Mouse (Mus musculus): ENCODE measurements around the gene Tcam1. TPM values are rescaled to one million over a fixed set of nuclear protein-coding genes. Genes with fewer than 3 reads are reported as not detected.
"Not testable (repeated sequence)": the region's sequence is repeated elsewhere in the genome, so short reads cannot be mapped to it uniquely, and the experiment has no call there.

Gene Tcam1
- 0.09 TPM in 1 of 2 replicates, not detected in the other for polyA plus RNA-seq (2015; fragmentation: Nextera tagmentation; extraction: Ambion mirVana)

DNA sequence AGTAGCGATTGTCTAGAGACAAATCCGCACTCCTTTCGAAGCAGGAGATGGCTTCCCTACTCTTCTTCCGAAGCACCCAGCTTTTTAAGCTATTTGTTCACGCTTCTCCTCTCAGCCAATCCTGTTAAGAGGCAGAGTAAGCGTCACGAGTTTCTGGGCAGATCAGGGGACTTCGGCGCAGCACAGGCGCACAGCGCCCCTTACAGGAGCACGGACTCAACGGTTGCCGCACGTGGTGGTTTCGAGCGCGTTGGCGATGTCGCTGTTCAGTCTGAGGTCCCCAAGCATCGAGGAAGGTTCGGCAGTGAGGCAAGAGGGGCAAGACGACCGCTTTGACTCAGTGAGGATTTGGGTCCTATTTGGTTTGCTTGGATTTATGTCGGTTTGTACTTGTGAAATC lies at the start of gene Tcam1:
Gene Tcam1, plus strand, starts transcription at position 219 of the 400 bp plus-strand sequence.
- H3K4me2 ChIP-seq (replicated peaks; ENCODE audit: low read depth): peak within 1 kb of the TSS; percentile 51
- no peak within 1 kb of the TSS for H3K27ac ChIP-seq (ENCODE audit: low read depth, low read length)
- WGBS: 5% methylated on average over 25 of the region's 25 CpGs
- ATAC-seq: peak; percentile 35; the same call in 1 of the 2 replicates
- TF ChIP-seq CTCF (IDR thresholded peaks at IDR 0.05; ENCODE audit: low read depth): peak; percentile 99
- H3K4me1 ChIP-seq (replicated peaks; ENCODE audit: control insufficient read depth, insufficient read depth, low read length): peaks cover 10% of the 10 kb centered on the region
- no peaks in the 10 kb centered on the region for H3K9me3 ChIP-seq (ENCODE audit: control insufficient read depth)
- H3K4me3 ChIP-seq (ENCODE audit: low read depth, low read length): no peak within 1 kb of the TSS
- H3K9ac ChIP-seq (ENCODE audit: low read depth, low read length): no peak within 1 kb of the TSS
- H3K27me3 ChIP-seq (replicated peaks; ENCODE audit: control insufficient read depth, insufficient read depth, low read length): no peaks in the 10 kb centered on the region
- H3K36me3 ChIP-seq (ENCODE audit: control insufficient read depth, insufficient read depth): no peaks in the 10 kb centered on the region

DNA sequence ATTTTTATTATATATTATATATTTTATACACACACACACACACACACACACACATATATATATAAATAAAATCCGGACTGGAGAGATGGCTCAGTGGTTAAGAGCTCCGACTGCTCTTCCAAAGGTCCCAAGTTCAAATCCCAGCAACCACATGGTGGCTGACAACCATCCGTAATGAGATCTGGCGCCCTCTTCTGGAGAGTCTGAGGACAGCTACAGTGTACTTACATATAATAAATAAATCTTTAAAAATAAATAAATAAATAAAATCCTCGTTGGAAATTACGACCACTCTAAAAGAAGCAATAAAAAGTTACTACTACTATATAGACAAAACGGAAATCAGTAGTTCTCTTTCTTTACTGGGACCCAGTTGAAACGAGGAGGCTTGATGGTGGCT lies 42.5 kb upstream of the Tcam1 start:
- not testable (repeated sequence) for H3K27ac ChIP-seq (ENCODE audit: low read depth, low read length); H3K4me2 ChIP-seq (replicated peaks; ENCODE audit: low read depth); ATAC-seq; H3K27me3 ChIP-seq (replicated peaks; ENCODE audit: control insufficient read depth, insufficient read depth, low read length); H3K4me1 ChIP-seq (replicated peaks; ENCODE audit: control insufficient read depth, insufficient read depth, low read length); H3K9ac ChIP-seq (ENCODE audit: low read depth, low read length); H3K9me3 ChIP-seq (ENCODE audit: control insufficient read depth); H3K4me3 ChIP-seq (ENCODE audit: low read depth, low read length)
- H3K36me3 ChIP-seq (ENCODE audit: control insufficient read depth, insufficient read depth): peaks cover 52% of the 10 kb centered on the region
- peak; percentile 38 for TF ChIP-seq CTCF (IDR thresholded peaks at IDR 0.05; ENCODE audit: low read depth)
- 72% methylated on average over 8 of the region's 8 CpGs for WGBS

DNA sequence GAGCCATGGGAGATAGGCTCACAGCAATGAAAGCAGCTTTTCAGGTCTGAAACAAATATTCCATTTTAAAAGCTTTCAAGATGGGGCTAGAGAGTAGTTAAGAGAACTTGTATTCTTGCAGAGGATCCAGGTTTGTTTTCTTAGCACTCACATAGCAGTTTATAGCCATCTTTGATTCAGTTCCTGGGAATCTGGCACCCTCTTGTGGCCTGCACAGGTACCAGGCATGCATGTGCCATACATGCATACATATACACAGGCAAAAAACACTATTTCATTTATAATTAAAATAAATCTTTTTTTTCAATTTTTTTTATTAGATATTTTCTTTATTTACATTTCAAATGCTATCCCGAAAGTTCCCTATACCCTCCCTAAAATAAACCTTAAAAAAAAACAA lies 29.6 kb upstream of the Tcam1 start:
- WGBS: 96% methylated on average over 1 of the region's 1 CpGs
- Histone ChIP-seq H3K9me3 (ENCODE audit: control insufficient read depth) (0 out of 2 replicates have a peak, but pooled peaks cover 4% of the 10 kb centered on the region), H3K4me2 (replicated peaks; ENCODE audit: low read depth) (no peak overlapping the region), H3K36me3 (ENCODE audit: control insufficient read depth, insufficient read depth) (peaks cover 96% of the 10 kb centered on the region), H3K4me3 (ENCODE audit: low read depth, low read length) (no peak overlapping the region), H3K27me3 (replicated peaks; ENCODE audit: control insufficient read depth, insufficient read depth, low read length) (no peaks in the 10 kb centered on the region), H3K27ac (ENCODE audit: low read depth, low read length) (no peak overlapping the region; the same call in 1 of the 2 replicates), H3K9ac (ENCODE audit: low read depth, low read length) (no peak overlapping the region), H3K4me1 (replicated peaks; ENCODE audit: control insufficient read depth, insufficient read depth, low read length) (no peaks in the 10 kb centered on the region)
- no peak for ATAC-seq
- TF ChIP-seq CTCF (IDR thresholded peaks at IDR 0.05; ENCODE audit: low read depth): peak; percentile 56

DNA sequence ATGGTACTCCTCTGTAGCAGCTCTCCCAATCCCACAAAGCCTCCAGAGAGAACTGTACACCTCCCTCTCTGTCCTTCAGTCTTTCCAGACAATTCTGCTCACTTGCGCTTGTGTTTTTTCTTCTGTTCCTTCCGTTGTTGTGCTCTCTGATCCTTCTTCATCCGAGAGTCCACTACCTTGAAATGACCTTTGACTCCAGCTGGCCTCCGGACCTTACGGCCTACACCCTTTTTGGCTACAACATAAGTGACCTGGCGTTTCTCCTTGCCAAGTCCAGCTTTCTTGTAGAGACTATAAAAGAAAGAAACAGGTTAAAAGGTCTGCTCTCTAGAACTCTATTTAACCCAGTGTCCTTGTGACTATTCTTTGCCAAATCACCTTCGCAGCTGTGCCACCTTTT lies 27.1 kb upstream of the Tcam1 start:
- Histone ChIP-seq H3K27ac (ENCODE audit: low read depth, low read length) (no peak overlapping the region), H3K4me2 (replicated peaks; ENCODE audit: low read depth) (no peak overlapping the region), H3K4me1 (replicated peaks; ENCODE audit: control insufficient read depth, insufficient read depth, low read length) (no peaks in the 10 kb centered on the region), H3K27me3 (replicated peaks; ENCODE audit: control insufficient read depth, insufficient read depth, low read length) (no peaks in the 10 kb centered on the region), H3K9ac (ENCODE audit: low read depth, low read length) (no peak overlapping the region), H3K9me3 (ENCODE audit: control insufficient read depth) (0 out of 2 replicates have a peak, but pooled peaks cover 4% of the 10 kb centered on the region), H3K4me3 (ENCODE audit: low read depth, low read length) (no peak overlapping the region), H3K36me3 (ENCODE audit: control insufficient read depth, insufficient read depth) (peaks cover 84% of the 10 kb centered on the region)
- no peak for ATAC-seq
- no peak for TF ChIP-seq CTCF (IDR thresholded peaks at IDR 0.05; ENCODE audit: low read depth)
- 78% methylated on average over 7 of the region's 7 CpGs for WGBS

DNA sequence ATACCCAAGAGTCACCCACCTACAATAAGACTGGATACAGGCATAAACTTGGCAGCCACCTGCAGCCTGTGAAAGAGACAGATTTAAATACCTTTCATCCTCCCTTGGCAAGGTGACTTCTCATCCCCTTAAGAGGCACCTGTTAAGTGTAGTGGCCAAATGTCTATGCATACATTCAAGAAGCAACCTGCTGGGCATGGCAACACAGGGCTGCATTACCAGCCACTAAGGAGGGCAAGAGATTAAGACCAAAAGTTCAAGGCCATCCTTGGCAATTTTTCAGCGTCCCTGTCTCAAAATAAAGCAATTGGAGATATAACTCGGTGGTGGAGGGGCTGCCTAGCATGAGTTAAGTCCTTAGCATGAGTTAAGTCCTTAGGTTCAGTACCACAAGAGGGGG lies 21.7 kb upstream of the Tcam1 start:
- Histone ChIP-seq H3K27ac (ENCODE audit: low read depth, low read length) (no peak overlapping the region), H3K9me3 (ENCODE audit: control insufficient read depth) (no peaks in the 10 kb centered on the region), H3K9ac (ENCODE audit: low read depth, low read length) (peak overlapping the region; percentile 75), H3K4me3 (ENCODE audit: low read depth, low read length) (peak overlapping the region; percentile 83), H3K27me3 (replicated peaks; ENCODE audit: control insufficient read depth, insufficient read depth, low read length) (no peaks in the 10 kb centered on the region), H3K4me2 (replicated peaks; ENCODE audit: low read depth) (peak overlapping the region; percentile 84), H3K4me1 (replicated peaks; ENCODE audit: control insufficient read depth, insufficient read depth, low read length) (peaks cover 8% of the 10 kb centered on the region; the same call in 1 of the 2 replicates), H3K36me3 (ENCODE audit: control insufficient read depth, insufficient read depth) (peaks cover 41% of the 10 kb centered on the region)
- no peak for TF ChIP-seq CTCF (IDR thresholded peaks at IDR 0.05; ENCODE audit: low read depth)
- no peak for ATAC-seq
- WGBS: 8% methylated on average over 2 of the region's 2 CpGs

DNA sequence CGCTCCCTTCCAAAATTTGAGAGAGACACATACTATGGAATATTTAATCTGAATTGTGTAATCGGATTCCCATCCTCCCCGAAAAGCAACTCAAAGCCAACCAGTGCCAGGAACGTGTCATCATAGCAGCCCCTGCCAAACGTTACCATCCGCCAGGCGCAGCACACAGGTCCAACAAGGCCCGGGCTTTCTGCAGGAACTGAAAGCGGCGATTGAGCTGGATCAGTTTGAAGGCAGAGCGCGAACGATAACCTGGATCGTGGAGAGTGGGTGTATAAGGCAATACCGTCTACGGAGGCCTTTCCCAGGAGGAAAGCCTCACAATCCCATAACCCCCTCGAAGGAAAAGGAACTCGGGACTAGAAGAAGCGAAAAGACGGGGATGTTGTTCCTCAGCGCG lies 21.3 kb upstream of the Tcam1 start:
- Histone ChIP-seq H3K27me3 (replicated peaks; ENCODE audit: control insufficient read depth, insufficient read depth, low read length) (no peaks in the 10 kb centered on the region), H3K27ac (ENCODE audit: low read depth, low read length) (peak overlapping the region; percentile 65; the same call in 1 of the 2 replicates), H3K4me3 (ENCODE audit: low read depth, low read length) (peak overlapping the region; percentile 83), H3K9ac (ENCODE audit: low read depth, low read length) (peak overlapping the region; percentile 75), H3K9me3 (ENCODE audit: control insufficient read depth) (no peaks in the 10 kb centered on the region), H3K36me3 (ENCODE audit: control insufficient read depth, insufficient read depth) (peaks cover 37% of the 10 kb centered on the region), H3K4me2 (replicated peaks; ENCODE audit: low read depth) (peak overlapping the region; percentile 84), H3K4me1 (replicated peaks; ENCODE audit: control insufficient read depth, insufficient read depth, low read length) (peaks cover 8% of the 10 kb centered on the region; the same call in 1 of the 2 replicates)
- WGBS: 2% methylated on average over 22 of the region's 22 CpGs
- TF ChIP-seq CTCF (IDR thresholded peaks at IDR 0.05; ENCODE audit: low read depth): no peak
- peak; percentile 25; the same call in 1 of the 2 replicates for ATAC-seq
